Mouse (Mus musculus): ENCODE measurements around the gene Sectm1a.

- no peak for TF ChIP-seq CTCF (IDR thresholded peaks at IDR 0.05; ENCODE audit: borderline replicate concordance, extremely low read depth, insufficient read depth, insufficient read length)
- no peak for TF ChIP-seq POLR2A (IDR thresholded peaks at IDR 0.05; ENCODE audit: borderline replicate concordance, extremely low read depth, insufficient read depth, insufficient read length, poor library complexity, severe bottlenecking)
These were observed 19.7 kb upstream of the Sectm1a start for GRCm38 (mm10) chr11:121100692-121101091.

Measured in brain, embryonic 14.5 days (tissue).